Mouse (Mus musculus): ENCODE measurements around the gene Smarcd1.

DNA sequence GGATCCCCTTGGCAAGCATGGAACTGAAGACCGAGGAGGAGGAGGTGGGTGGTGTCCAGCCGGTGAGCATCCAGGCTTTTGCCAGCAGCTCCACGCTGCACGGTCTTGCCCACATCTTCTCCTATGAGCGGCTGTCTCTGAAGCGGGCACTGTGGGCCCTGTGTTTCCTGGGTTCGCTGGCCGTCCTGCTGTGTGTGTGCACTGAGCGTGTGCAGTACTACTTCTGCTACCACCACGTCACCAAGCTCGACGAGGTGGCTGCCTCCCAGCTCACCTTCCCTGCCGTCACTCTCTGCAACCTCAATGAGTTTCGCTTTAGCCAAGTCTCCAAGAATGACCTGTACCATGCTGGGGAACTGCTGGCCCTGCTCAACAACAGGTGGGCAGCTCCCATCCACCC lies 30.1 kb upstream of the Smarcd1 start:
- TF ChIP-seq CTCF (IDR thresholded peaks at IDR 0.05; ENCODE audit: insufficient read depth, low read depth, low read length): no peak
- TF ChIP-seq POLR2A (IDR thresholded peaks at IDR 0.05; ENCODE audit: insufficient read depth, low read depth, low read length): no peak

Data from olfactory bulb, adult 2 months (tissue).